Mouse (Mus musculus): ENCODE measurements at regions not wholly inside any gene's neighbourhood (a gene's known extent, or its start where the extent isn't known, plus 50 kb on each side); places are given as distances from the start of the nearest gene placed in this dataset.

GRCm38 (mm10) chr12:69476131-69476530 is 103.9 kb upstream of the Gm9887 start:
- no peak for TF ChIP-seq CTCF (conservative IDR thresholded peaks at IDR 0.05; ENCODE audit: low read length)
- TF ChIP-seq POU5F1 (IDR thresholded peaks at IDR 0.05; ENCODE audit: borderline replicate concordance, low read length): no peak
- TF ChIP-seq NANOG (IDR thresholded peaks at IDR 0.05; ENCODE audit: borderline replicate concordance, low read length): no peak

Data from E14TG2a.4 (cell line).